Mouse (Mus musculus) embryo, embryonic 9.5 days (tissue): ENCODE measurements around the gene Nup98.

Source experiments
- DNase-seq: peaks from one replicate; pipeline ENCODE4 v3.0.0-alpha.2; 2017; ENCODE audit errors: extremely low spot score

Gene Nup98

GRCm38 (mm10) chr7:102209756-102210721 lies at the start of gene Nup98, which contains the start of gene Pgap2:
TSS of gene Nup98 (minus strand) at chr7:102210176.
TSS of gene Pgap2 (plus strand) at chr7:102210208.
- DNase-seq: peak; percentile 98

- no peak for DNase-seq
These were observed 48.8 kb upstream of the Nup98 start for GRCm38 (mm10) chr7:102258753-102259152.

GRCm38 (mm10) chr7:102258189-102258588 lies 48.2 kb upstream of the Nup98 start:
- peak; percentile 68 for DNase-seq

DNA sequence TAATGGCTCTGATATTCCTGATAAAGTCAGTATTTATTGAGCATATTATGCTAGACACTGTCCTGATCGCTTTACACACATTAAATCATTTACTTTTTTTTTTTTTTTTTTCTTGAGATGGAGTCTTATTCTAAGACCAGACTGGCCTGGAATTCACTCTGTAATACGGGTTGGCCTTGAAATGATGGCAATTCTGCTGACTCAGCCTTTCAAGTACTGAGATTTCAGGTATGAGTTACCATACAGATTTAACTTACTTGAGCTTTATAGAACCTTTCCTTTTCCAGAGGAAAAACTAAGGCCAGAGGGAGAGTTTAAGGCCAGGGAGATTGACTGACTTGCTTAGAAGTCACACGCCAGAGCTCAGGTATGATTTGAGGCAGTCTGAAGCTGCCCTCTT lies 46.7 kb upstream of the Nup98 start:
- no peak for DNase-seq

DNA sequence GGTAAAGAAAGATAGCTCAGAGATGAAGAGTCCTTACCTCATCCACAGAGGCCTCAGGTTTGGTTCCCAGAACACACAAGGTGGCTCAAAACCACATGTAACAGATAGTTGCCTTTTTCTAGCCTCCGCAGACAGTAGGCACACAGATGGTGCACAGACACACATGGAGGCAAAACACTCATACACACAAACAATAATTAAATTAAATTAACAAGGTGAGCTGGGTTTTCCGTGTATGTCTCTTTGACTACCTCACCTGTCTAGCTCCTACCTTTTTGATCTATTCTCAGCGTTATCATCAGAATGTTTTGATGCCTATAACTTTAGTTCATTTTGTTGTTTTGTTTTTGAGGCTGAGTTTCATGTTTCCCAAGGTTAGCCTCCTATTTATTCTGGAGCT lies 46.0 kb upstream of the Nup98 start, which contains the start of gene Rhog:
Rhog (minus strand) TSS at position 101 of the 400 bp plus-strand sequence.
- DNase-seq: no peak

GRCm38 (mm10) chr7:102253631-102254030 lies 43.7 kb upstream of the Nup98 start:
- no peak for DNase-seq

DNA sequence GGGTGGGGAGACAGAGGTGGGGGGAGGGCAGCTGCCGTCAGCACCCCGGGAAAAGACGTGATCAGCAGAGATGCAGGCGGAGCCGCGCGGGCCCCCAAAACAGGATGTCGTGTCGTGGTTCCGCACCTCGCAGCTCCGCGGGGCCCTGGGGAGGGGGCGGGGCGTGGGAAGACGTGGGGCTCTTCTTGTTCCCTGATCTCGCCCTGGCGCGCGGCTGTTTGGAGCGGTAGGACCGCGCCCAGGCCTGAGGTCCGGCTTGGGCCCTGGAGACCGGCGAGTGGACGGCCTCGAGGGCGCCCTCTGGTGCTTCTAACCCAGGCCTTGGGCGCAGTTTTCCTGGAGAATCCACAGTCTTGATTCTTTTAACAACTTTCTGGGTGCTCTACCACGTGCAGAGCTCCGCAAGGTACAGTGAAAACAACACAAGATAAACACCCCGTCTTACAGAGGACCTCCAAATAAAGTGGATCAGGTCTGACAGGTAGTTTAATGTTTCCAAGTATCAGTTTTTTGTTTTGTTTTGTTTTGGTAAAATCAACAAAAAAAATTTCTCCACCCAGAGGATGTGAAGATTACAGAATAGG lies 40.7 kb upstream of the Nup98 start:
- DNase-seq: peak; percentile 89

GRCm38 (mm10) chr7:102249896-102250630 lies 40.1 kb upstream of the Nup98 start:
- DNase-seq: peak; percentile 82

DNA sequence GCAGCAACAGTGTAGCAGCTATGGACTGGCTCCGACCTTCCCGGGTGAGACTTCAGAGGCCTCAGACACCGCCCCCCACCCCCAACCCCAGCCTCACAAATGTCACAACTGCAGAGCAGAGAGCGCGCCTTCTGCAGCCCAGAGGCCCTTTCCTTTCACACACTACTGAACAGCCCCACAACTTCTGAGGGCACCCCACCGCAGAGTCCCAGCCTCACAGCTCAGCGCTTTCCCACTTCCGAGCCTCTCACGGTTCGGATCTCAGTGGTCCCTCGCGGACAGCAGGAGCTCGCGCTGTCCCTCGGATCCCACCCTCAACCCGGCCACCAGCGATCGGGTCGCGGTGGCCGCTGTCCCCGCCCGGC lies 39.5 kb upstream of the Nup98 start:
- DNase-seq: no peak

GRCm38 (mm10) chr7:102248691-102249404 lies 38.9 kb upstream of the Nup98 start:
- DNase-seq: no peak

DNA sequence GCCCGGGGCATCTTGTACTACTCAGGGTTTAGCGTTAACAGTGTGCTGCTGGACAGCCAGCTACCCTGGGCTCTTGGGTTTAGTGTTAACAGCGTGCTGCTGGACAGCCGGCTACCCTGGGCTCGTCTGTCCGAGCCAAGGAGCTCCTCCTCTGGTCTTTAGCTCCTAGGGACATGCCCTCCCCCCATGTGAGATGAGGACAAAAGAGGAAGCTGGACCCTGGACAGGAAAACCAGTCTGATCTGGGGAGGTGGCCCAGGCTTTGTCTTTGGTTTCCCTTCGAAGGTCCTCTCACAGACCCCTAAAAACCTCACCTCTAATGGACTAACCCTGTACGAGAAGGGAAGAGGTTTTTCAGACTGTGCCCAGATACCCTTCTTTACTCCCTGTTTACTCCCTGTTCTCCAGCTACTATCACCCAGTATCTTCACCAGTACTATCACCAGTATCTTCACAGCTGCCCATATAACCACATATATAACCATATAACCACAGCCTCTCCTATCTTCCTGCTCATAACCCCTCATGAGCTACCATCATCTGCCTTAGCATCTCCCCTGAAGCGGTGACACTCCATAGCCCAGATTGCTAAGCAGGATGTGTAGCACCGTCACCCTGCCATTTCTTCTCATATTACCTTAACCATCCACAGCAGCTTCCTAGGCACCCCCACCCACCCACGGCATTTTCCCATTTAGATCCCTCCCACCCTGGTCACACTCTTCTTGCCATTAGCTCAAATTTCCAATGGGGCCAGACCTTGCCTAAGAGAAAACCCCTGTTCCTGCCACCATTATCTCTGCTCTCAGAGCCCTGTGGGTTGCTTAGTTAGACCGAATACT lies 37.2 kb upstream of the Nup98 start:
- no peak for DNase-seq

DNA sequence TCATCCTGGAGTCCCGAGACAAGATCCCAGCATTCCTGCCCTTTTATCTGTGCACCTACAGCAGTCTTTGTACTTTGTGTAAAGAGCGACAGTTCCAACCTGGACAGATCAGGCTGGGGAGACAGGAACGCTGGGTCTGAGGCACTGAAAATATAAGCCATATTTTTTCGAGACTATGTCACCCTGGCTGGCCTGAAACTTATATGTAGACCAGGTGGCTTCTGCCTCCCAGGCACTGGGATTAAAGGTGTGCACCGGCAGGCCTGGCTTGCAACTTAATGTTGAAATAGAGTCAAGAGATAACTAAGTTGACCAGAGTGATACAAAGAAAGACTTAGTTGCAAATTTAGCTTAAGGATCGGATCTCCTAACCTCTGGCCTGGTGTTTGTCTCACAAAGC lies 36.3 kb upstream of the Nup98 start:
- DNase-seq: no peak

DNA sequence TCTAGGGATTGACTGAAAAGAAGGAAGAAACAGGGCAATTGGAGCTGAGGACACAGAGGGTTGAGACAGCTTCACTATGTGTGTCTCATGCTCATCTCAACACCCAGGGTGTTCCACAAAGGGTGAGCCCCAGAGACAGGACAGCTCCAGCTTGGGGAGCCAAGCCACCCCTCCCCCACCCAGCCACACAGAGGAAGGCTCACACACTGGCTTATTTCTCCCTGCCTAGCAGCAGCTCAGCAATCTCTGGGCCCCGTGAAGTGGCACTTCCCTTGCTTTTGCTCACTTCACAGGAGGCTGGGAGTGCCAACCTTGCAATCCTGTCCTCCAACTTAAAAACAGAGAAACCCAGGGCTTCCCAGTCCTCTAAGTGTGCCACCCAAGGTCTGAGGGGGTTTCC lies 35.8 kb upstream of the Nup98 start:
- DNase-seq: no peak

GRCm38 (mm10) chr7:102244782-102245535 lies 35.0 kb upstream of the Nup98 start:
- DNase-seq: no peak

DNA sequence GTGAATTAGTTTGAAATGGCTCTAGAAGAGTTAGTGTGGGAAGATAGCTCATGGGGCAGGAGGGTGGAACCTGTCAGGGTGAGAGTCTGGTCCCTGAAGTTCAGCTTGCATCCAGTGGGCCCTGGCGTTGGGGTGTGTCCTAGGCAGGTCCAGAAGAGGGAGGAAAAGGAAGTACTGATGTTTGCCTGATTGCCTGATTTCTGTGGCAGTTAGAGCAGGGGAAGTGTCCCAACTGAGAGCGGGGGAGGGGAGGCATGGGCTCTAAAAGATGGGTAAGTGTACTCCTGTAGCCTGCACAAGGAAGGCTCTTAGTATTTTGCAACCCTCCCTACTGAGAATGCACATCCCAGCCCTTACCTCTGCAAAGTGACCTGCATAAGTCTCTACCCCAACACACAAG lies 33.9 kb upstream of the Nup98 start:
- no peak for DNase-seq

- DNase-seq: no peak
These were observed 32.9 kb upstream of the Nup98 start for GRCm38 (mm10) chr7:102242917-102243316.

GRCm38 (mm10) chr7:102242371-102242770 lies 32.4 kb upstream of the Nup98 start:
- no peak for DNase-seq

DNA sequence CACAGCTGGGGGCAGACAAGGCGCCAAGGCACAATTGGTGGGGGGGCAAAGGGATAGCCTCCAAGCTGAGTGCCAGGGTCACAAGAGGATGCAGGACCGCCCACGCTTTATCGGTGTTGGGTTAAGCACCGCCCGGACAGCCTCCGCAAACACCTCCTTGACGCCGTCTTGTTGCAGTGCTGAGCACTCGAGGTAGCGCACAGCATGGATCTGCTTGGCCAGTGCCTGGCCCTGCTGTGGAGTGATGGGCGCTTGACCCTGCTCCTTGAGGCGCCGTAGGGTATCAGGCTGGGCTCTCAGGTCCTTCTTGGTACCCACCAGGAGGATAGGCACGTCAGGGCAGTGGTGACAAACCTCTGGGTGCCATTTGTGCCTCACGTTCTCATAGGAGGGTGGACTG lies 29.6 kb upstream of the Nup98 start:
- no peak for DNase-seq

GRCm38 (mm10) chr7:102238686-102239286 lies 28.8 kb upstream of the Nup98 start:
- DNase-seq: no peak

- DNase-seq: no peak
These were observed 23.1 kb upstream of the Nup98 start for GRCm38 (mm10) chr7:102233059-102233458.
